Mouse (Mus musculus): ENCODE data around the gene Lpin2. TPM values are rescaled to one million over a fixed set of nuclear protein-coding genes. Genes with fewer than 3 reads are reported as not detected.

Gene Lpin2
- polyA plus RNA-seq, 1 experiment from 2014 or later: 48.0 TPM

DNA sequence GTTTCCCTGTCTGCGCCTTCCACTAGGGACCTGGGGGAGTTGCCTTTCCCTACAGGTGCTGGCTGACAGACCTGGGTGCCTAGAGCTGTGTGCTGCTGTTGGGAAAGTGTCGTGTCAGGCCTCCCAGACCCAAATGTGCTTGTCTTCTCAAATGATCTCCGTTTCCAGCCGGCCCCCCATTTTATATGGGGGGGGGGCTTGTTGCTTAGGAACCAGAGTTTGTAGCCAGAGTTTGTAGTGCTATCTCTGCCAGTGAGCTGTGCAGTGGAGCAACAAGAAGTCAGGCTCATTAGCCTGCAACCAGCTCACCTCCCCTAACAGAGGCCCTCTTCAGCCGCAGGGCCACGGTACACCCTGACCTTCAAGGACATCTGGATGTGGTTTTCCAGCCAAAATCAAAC, 69.2 kb downstream of the Lpin2 start:
- H3K36me3 ChIP-seq (replicated peaks): peaks cover 91% of the 10 kb centered on the region
- DNase-seq (ENCODE audit: extremely low spot score, low spot score): no peak

DNA sequence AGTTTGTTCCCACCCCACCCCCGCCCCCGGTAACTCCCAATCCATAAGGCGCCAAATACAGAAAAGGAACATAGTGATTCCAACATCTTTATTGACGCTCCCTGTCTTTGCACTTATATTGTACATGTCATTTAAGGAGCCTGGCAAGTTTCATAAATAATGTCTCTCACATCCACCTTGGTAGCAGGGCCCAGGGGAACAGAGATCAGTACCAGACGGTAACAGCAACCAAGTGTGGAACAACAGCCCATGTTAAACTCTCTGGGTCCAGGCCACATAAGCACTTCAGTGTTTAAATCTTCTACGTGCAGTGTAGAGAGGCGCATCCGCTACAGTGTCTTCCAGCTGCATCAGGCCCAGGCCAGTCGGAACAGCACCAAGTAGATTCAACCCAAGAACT, 69.7 kb downstream of the Lpin2 start:
- H3K27ac ChIP-seq: peak overlapping the region; percentile 22; the same call in 1 of the 2 replicates
- no peak for DNase-seq (ENCODE audit: extremely low spot score, low spot score)
- H3K36me3 ChIP-seq (replicated peaks): peaks cover 86% of the 10 kb centered on the region
- H3K4me3 ChIP-seq: no peak overlapping the region
- H3K27me3 ChIP-seq (ENCODE audit: poor library complexity, severe bottlenecking): no peaks in the 10 kb centered on the region
- H3K9me3 ChIP-seq: no peaks in the 10 kb centered on the region
- H3K4me1 ChIP-seq: peaks cover 19% of the 10 kb centered on the region
- 92% methylated on average over 9 of the region's 9 CpGs for WGBS

More for the DNA sequence above, 69.2 kb downstream of the Lpin2 start:
- no peak overlapping the region for H3K27ac ChIP-seq
- H3K4me1 ChIP-seq: peaks cover 18% of the 10 kb centered on the region
- no peaks in the 10 kb centered on the region for H3K9me3 ChIP-seq
- no peaks in the 10 kb centered on the region for H3K27me3 ChIP-seq (ENCODE audit: poor library complexity, severe bottlenecking)
- WGBS: 68% methylated on average over 6 of the region's 6 CpGs
- H3K4me3 ChIP-seq: no peak overlapping the region

DNA sequence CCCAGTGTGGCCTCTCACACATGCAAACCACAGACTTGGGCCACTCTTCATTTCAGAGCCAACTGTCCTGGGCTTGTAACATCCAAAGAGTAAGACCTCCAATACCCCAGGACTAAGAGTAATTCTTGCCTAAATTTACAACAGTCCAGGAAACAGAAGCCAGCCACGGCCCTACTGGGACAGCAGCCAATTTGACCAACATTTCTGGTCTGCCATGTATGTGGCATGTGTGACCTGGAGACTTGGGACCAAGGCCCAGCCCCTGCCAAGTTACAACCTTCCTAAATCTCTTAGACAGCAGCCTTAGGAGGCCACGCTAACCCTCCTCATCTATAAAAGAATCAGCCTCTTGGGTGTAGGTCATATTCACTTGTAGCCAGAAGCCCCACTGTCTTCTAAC, 71.0 kb downstream of the Lpin2 start:
- no peak for DNase-seq (ENCODE audit: extremely low spot score, low spot score)
- Histone ChIP-seq H3K36me3 (replicated peaks) (peaks cover 73% of the 10 kb centered on the region), H3K9me3 (no peaks in the 10 kb centered on the region), H3K4me3 (no peak overlapping the region), H3K4me1 (peaks cover 19% of the 10 kb centered on the region), H3K27ac (no peak overlapping the region), H3K27me3 (ENCODE audit: poor library complexity, severe bottlenecking) (no peaks in the 10 kb centered on the region)
- 88% methylated on average over 2 of the region's 2 CpGs for WGBS

DNA sequence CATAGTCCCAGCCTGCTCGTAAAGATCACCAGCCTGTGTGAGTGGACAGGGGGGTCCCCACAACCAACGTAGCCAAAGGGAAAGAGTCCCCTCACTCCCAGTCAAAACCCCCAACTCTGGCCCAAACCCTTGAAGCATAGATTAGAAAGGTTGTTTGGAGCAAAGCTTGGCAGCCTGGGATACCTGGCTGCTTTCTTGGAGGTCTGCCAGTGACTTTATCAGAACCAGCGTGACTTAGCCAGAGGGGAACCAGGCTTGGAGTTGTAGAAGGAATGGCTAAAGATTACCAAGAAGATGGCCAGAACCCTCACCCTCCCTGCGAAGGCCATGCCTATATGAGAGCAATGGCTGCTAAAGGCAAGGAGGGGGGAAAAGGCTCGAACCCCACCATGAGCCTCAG, 71.7 kb downstream of the Lpin2 start:
- H3K4me3 ChIP-seq: no peak overlapping the region
- peaks cover 66% of the 10 kb centered on the region for H3K36me3 ChIP-seq (replicated peaks)
- DNase-seq (ENCODE audit: extremely low spot score, low spot score): no peak
- WGBS: 90% methylated on average over 5 of the region's 5 CpGs
- H3K4me1 ChIP-seq: peaks cover 19% of the 10 kb centered on the region
- H3K27me3 ChIP-seq (ENCODE audit: poor library complexity, severe bottlenecking): no peaks in the 10 kb centered on the region
- no peak overlapping the region for H3K27ac ChIP-seq
- H3K9me3 ChIP-seq: no peaks in the 10 kb centered on the region

DNA sequence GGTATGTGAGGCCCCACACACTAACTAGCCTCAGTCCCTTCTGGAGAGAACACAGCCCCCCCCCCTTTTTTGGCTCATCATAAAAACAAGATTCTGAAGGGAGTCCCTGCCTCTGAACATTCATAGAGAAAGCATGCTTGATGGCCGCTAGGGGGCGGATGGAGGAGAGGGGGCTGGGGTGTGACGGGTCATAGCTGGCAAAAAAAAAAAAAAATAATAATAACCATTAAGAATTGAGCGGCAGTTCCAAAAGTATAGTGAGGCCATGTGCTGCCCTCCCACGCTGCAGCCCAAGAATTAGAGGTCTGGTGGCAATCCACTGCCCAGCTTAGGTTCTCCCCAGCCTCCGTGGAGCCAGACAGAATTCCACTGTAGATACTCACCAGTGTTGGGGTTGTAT, 72.4 kb downstream of the Lpin2 start:
- Histone ChIP-seq H3K27ac (no peak overlapping the region), H3K9me3 (no peaks in the 10 kb centered on the region), H3K36me3 (replicated peaks) (peaks cover 60% of the 10 kb centered on the region), H3K4me3 (no peak overlapping the region), H3K27me3 (ENCODE audit: poor library complexity, severe bottlenecking) (no peaks in the 10 kb centered on the region), H3K4me1 (peaks cover 23% of the 10 kb centered on the region)
- no peak for DNase-seq (ENCODE audit: extremely low spot score, low spot score)
- WGBS: 63% methylated on average over 6 of the region's 6 CpGs

DNA sequence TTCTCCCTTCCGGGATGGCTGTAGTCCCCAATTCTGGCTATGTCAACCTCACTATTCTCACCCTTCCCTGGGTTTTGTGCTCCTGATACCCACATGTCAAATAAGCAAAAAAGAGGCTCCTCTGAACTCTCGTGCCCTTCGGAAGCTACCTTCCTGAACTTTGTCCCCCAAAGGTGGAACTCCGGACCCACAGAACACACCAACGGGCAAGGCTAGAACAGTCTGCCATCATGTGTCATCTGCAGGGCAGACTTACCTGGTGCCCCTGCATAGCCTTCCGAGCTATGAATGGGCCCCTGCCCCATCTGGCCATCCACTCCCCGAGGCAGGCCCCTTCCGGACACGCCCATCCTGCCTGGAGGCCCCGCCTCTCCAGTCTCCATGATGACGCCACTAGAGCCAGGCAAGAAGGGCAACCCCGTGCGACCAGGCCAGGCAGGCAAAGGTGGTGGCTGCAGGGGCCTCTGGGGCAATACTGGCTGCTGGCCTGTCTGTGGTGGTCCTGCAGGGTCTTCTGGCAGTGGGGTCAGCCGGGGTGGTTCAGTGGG, 73.8 kb downstream of the Lpin2 start:
- WGBS: 83% methylated on average over 14 of the region's 14 CpGs
- Histone ChIP-seq H3K27me3 (ENCODE audit: poor library complexity, severe bottlenecking) (no peaks in the 10 kb centered on the region), H3K27ac (peak overlapping the region; percentile 53; the same call in 1 of the 2 replicates), H3K4me1 (peaks cover 26% of the 10 kb centered on the region), H3K4me3 (no peak overlapping the region), H3K9me3 (no peaks in the 10 kb centered on the region), H3K36me3 (replicated peaks) (peaks cover 46% of the 10 kb centered on the region)
- no peak for DNase-seq (ENCODE audit: extremely low spot score, low spot score)

DNA sequence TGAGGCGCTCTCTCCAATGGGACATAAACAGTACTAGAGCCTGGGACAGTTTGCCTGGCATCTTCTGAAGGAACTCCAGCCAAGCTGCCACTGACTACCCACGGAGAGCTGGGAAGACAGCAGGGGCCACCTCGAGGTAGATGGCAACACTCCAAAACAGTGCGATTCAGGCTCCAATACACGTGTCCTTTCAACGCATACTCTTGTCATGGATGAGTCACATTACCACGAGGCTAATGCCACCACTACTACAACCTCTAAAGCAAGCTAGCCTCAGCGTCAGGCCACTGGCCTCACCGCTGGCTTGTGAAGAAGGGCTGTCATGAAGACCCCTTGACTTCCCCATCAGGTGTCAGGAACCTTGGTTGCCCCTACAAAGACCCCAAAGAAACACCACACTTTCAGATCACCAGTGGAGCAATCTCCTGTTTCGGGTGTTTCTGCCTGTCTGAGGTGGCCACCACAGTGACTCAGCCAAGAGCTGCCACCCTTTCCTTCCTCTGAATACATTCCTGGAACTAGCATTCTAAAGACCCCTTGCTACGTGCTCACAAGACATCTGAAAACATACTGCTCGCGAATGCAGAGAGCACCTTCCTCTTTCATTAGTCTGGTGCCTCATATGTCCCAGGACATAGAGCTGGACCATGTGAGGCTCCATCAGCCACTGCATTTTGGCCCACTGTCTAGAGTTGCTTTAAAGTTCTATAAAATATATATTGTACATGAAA, 74.6 kb downstream of the Lpin2 start:
- WGBS: 92% methylated on average over 13 of the region's 13 CpGs

DNA sequence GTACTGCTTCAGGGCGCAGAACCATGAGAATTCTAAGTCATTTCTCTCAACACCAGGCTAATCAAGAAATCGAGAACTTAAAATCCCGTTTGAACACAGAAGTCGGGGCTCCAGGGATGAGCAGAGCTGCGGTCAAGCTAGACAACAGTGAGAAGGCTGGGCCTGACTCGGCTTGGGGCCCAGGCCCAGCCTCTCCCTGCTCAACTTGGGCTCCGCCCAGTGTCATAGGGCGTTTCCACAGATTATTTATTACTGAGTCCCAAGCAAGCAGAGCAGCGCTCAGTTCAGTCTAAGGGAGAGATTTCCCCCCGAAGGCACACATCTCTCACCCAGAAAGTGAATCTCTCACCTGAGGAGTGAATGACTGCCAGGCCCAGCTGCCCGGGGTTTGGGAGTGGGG, 77.4 kb downstream of the Lpin2 start:
- no peaks in the 10 kb centered on the region for H3K9me3 ChIP-seq
- H3K4me3 ChIP-seq: no peak overlapping the region
- no peak for DNase-seq (ENCODE audit: extremely low spot score, low spot score)

More for the DNA sequence above, 74.6 kb downstream of the Lpin2 start:
- no peaks in the 10 kb centered on the region for H3K9me3 ChIP-seq
- DNase-seq (ENCODE audit: extremely low spot score, low spot score): no peak
- H3K4me3 ChIP-seq: no peak overlapping the region
- H3K27me3 ChIP-seq (ENCODE audit: poor library complexity, severe bottlenecking): no peaks in the 10 kb centered on the region
- H3K27ac ChIP-seq: peak overlapping the region; percentile 53; the same call in 1 of the 2 replicates
- peaks cover 38% of the 10 kb centered on the region for H3K36me3 ChIP-seq (replicated peaks)
- H3K4me1 ChIP-seq: peaks cover 18% of the 10 kb centered on the region

DNA sequence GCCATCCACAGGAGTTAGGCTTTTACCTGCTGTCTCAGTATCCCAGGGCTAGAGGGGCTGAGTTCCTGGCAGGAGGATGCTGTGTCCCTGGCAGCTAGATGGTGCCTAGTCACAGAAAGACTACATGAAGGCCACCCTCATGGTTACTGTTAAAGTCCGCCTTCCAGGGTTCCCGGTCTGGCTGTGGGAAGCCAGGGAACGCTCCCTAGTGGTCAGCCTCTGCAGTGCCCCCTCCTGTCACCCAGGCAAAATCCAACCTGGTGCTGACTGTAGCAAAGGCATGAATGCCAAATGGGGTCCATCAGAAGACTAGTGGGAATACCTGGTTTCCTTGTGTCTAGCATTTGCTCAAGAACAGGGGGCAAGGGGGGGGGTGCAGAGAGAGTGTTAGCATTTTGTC, 78.3 kb downstream of the Lpin2 start:
- H3K4me1 ChIP-seq: peaks cover 14% of the 10 kb centered on the region
- no peak overlapping the region for H3K4me3 ChIP-seq
- WGBS: 46% methylated on average over 3 of the region's 3 CpGs
- H3K27ac ChIP-seq: no peak overlapping the region
- H3K36me3 ChIP-seq (replicated peaks): peaks cover 9% of the 10 kb centered on the region
- no peak for DNase-seq (ENCODE audit: extremely low spot score, low spot score)
- no peaks in the 10 kb centered on the region for H3K27me3 ChIP-seq (ENCODE audit: poor library complexity, severe bottlenecking)
- no peaks in the 10 kb centered on the region for H3K9me3 ChIP-seq

More for the DNA sequence above, 77.4 kb downstream of the Lpin2 start:
- Histone ChIP-seq H3K4me1 (peaks cover 14% of the 10 kb centered on the region; the same call in 1 of the 2 replicates), H3K36me3 (replicated peaks) (peaks cover 15% of the 10 kb centered on the region), H3K27me3 (ENCODE audit: poor library complexity, severe bottlenecking) (no peaks in the 10 kb centered on the region), H3K27ac (no peak overlapping the region)
- 86% methylated on average over 11 of the region's 11 CpGs for WGBS

DNA sequence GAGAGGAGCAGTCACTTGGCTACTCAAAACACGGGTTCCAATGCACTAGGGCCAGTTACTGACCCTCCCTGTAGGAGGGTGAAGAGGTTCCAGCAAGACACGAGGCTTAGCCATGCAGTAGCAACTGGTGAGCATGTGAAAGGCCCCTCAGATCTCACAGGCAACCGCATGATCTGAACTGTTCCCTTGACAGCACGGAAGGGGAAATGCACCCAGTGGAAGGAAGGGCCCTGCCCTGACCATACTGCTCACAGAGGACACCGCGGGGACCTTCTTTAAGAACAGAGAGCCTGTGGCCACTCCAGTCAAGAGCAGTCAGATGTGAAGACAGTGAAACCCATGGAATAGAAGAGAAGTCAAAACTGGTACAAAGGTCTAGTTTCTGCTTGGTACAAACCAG, 80.8 kb downstream of the Lpin2 start:
- H3K27ac ChIP-seq: no peak overlapping the region
- no peaks in the 10 kb centered on the region for H3K27me3 ChIP-seq (ENCODE audit: poor library complexity, severe bottlenecking)
- no peaks in the 10 kb centered on the region for H3K36me3 ChIP-seq (replicated peaks)
- H3K4me3 ChIP-seq: no peak overlapping the region
- peaks cover 18% of the 10 kb centered on the region for H3K4me1 ChIP-seq
- 86% methylated on average over 6 of the region's 6 CpGs for WGBS
- H3K9me3 ChIP-seq: no peaks in the 10 kb centered on the region
- DNase-seq (ENCODE audit: extremely low spot score, low spot score): no peak

DNA sequence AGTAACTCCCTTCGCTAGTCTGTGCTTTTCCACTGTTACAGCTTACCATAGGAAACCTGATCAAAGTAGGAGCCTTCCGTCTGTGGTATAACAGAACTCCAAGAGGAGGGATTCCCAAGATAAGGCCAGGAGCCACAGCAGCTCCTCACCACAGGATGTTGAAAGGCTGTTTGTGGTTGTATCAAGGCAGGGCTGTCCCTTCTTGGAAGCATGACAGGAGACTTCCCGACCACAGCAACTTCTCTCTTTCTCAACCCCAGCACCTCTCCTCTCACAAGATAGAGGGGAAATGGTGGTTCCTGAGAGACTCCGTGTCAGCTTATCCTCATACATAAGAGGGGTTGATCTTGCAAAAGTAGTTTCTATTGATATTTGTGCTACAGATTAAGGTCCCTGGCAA, 82.4 kb downstream of the Lpin2 start:
- WGBS: 89% methylated on average over 4 of the region's 4 CpGs
- no peak overlapping the region for H3K27ac ChIP-seq
- no peaks in the 10 kb centered on the region for H3K9me3 ChIP-seq
- H3K36me3 ChIP-seq (replicated peaks): no peaks in the 10 kb centered on the region
- H3K4me3 ChIP-seq: no peak overlapping the region
- DNase-seq (ENCODE audit: extremely low spot score, low spot score): no peak
- no peaks in the 10 kb centered on the region for H3K27me3 ChIP-seq (ENCODE audit: poor library complexity, severe bottlenecking)
- H3K4me1 ChIP-seq: peaks cover 14% of the 10 kb centered on the region

DNA sequence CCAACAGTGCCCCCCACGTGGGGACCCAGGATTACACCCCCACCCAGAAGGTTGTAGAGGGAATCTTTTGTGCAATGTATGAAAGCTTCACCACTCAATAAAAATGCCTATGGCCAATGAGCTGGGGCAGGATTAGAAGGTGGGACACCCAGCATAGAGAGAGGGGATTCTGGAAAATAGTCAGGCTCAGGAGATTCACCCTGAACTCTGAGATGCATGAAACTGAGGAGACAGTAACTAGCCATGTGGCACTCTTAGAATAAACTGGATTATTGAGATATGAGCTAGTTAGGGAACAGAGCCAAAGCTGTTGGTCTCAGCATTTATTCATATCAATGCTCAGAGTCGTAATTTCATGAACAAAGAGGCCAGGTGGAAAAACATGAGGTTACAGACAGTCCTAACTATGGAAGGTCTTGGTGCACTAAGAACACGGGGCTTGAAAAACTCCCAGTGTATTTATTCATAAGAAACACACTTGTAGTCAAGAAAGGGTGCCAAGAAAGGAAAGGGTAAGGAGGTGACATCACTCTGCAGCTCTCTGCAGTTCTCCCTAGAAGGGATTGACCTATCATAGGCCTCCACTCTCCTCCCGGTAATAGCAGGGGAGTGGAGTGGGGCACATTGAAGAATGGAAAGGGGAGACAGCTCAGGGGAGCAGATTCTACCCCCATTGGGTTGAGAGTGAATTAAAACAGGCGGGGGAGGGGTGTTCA, 83.1 kb downstream of the Lpin2 start:
- Histone ChIP-seq H3K4me1 (peaks cover 10% of the 10 kb centered on the region), H3K9me3 (no peaks in the 10 kb centered on the region), H3K4me3 (no peak overlapping the region), H3K36me3 (replicated peaks) (no peaks in the 10 kb centered on the region), H3K27ac (no peak overlapping the region), H3K27me3 (ENCODE audit: poor library complexity, severe bottlenecking) (no peaks in the 10 kb centered on the region)
- 70% methylated on average over 5 of the region's 5 CpGs for WGBS
- DNase-seq (ENCODE audit: extremely low spot score, low spot score): no peak

DNA sequence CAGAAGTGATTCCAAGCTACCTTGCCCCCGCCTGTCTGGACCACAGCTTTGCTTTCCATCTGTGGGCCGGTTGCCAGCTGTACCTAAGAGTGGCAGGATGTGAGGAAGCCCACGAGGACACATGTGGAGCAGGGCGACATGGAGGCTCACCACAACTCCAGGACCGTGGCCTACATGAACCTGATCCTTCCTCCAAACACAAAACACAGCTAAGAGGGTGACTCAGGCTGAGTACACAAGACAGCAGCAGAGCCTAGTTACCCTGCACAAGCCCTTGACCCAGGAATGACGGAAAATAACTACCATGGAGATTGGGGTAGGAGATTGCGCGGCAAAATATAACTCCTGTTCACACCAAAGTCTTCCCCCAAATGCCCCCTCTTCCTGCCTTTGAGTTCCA, 85.0 kb downstream of the Lpin2 start:
- Histone ChIP-seq H3K9me3 (no peaks in the 10 kb centered on the region), H3K4me1 (peaks cover 10% of the 10 kb centered on the region), H3K4me3 (no peak overlapping the region), H3K27me3 (ENCODE audit: poor library complexity, severe bottlenecking) (no peaks in the 10 kb centered on the region), H3K36me3 (replicated peaks) (peaks cover 5% of the 10 kb centered on the region), H3K27ac (0 out of 2 replicates have a peak overlapping the region, but pooled peaks have one; percentile 1)
- DNase-seq (ENCODE audit: extremely low spot score, low spot score): no peak
- WGBS: 93% methylated on average over 8 of the region's 8 CpGs

Measured in forebrain, embryonic 10.5 days (tissue).